Mouse (Mus musculus) heart, adult 10 weeks (tissue): ENCODE results near the gene Cpne6. TPM values are rescaled to one million over a fixed set of nuclear protein-coding genes. Genes with fewer than 3 reads are reported as not detected.

ENCODE experiments used
- polyA plus RNA-seq: library from polyadenylated mRNA; stranded (reverse); fragments of 350-450 nt; fragmentation: Illumina TruSeq; extraction: RNeasy Lipid Tissue Mini Kit (QIAGEN cat#74804); gene quantifications from one replicate; pipeline ENCODE4 v1.2.3, GENCODE M21; 2014; ENCODE audit warnings: low read depth, low replicate concordance

Cpne6 gene
- not detected for polyA plus RNA-seq

GRCm38 (mm10) chr14:55510125-55510731 is at the start of gene Cpne6:
Gene Cpne6 (plus strand): TSS chr14:55510445.

GRCm38 (mm10) chr14:55478651-55479599 is 31.3 kb upstream of the Cpne6 start, which contains the start of gene Dhrs4:
Gene Dhrs4 (plus strand): TSS chr14:55478758.

GRCm38 (mm10) chr14:55490361-55491201 is 19.7 kb upstream of the Cpne6 start, which contains the start of gene Carmil3:
Gene Carmil3 (plus strand): TSS chr14:55490651.

GRCm38 (mm10) chr14:55524785-55525184 is 14.5 kb downstream of the Cpne6 start, which contains the start of gene Nrl:
Gene Nrl (minus strand): TSS chr14:55524981.

GRCm38 (mm10) chr14:55540067-55540786 is 30.0 kb downstream of the Cpne6 start, which contains the start of gene Pck2:
Gene Pck2 (plus strand): TSS chr14:55540266.

GRCm38 (mm10) chr14:55559799-55560201 is 49.6 kb downstream of the Cpne6 start, which contains the start of gene Dcaf11:
Gene Dcaf11 (plus strand): TSS chr14:55560006.

GRCm38 (mm10) chr14:55560202-55561073 is 50.2 kb downstream of the Cpne6 start, which contains the start of gene A730061H03Rik:
Gene A730061H03Rik (minus strand): TSS chr14:55560406.

Other genes starting within 250 kb of the Cpne6 start
- 123 TPM for gene Dhrs4, start 31.7 kb upstream of the Cpne6 start, polyA plus RNA-seq
- gene Carmil3, start 19.8 kb upstream of the Cpne6 start, polyA plus RNA-seq = 3.0 TPM
- not detected for gene Nrl, start 14.5 kb downstream of the Cpne6 start, polyA plus RNA-seq
- gene Pck2, start 29.8 kb downstream of the Cpne6 start, polyA plus RNA-seq = 8.5 TPM
- 175 TPM for gene Dcaf11, start 49.6 kb downstream of the Cpne6 start, polyA plus RNA-seq
- gene A730061H03Rik, start 50.0 kb downstream of the Cpne6 start, polyA plus RNA-seq = not detected
- 182 TPM for gene Fitm1, start 65.2 kb downstream of the Cpne6 start, polyA plus RNA-seq
- 165 TPM for gene Psme1, start 67.7 kb downstream of the Cpne6 start, polyA plus RNA-seq
- gene Emc9, start 74.9 kb downstream of the Cpne6 start, polyA plus RNA-seq = 51.3 TPM
- 100 TPM for gene Psme2, start 80.7 kb downstream of the Cpne6 start, polyA plus RNA-seq
- gene Rnf31, start 81.3 kb downstream of the Cpne6 start, polyA plus RNA-seq = 19.4 TPM
- 17.2 TPM for gene Irf9, start 93.1 kb downstream of the Cpne6 start, polyA plus RNA-seq
- 0.26 TPM for gene Rec8, start 107.6 kb downstream of the Cpne6 start, polyA plus RNA-seq
- 40.5 TPM for gene Ipo4, start 125.5 kb downstream of the Cpne6 start, polyA plus RNA-seq
- 2.1 TPM for gene Gm49378, start 127.5 kb downstream of the Cpne6 start, polyA plus RNA-seq
- 38.9 TPM for gene Tm9sf1, start 133.4 kb downstream of the Cpne6 start, polyA plus RNA-seq
- 0.45 TPM for gene Tssk4, start 139.7 kb downstream of the Cpne6 start, polyA plus RNA-seq
- 61.1 TPM for gene Mdp1, start 150.1 kb downstream of the Cpne6 start, polyA plus RNA-seq
- gene Gmpr2, start 161.5 kb downstream of the Cpne6 start, polyA plus RNA-seq = 16.2 TPM
- 153 TPM for gene Nedd8, start 161.7 kb downstream of the Cpne6 start, polyA plus RNA-seq
- gene Tinf2, start 171.4 kb downstream of the Cpne6 start, polyA plus RNA-seq = 12.6 TPM
- gene Tgm1, start 203.5 kb downstream of the Cpne6 start, polyA plus RNA-seq = 0.21 TPM
- 15.7 TPM for gene Rabggta, start 211.8 kb downstream of the Cpne6 start, polyA plus RNA-seq
- gene Dhrs1, start 235.2 kb downstream of the Cpne6 start, polyA plus RNA-seq = 55.4 TPM
- gene Nop9, start 235.2 kb downstream of the Cpne6 start, polyA plus RNA-seq = 10.6 TPM
- gene Cideb, start 248.0 kb downstream of the Cpne6 start, polyA plus RNA-seq = 6.6 TPM